Mouse (Mus musculus) lung, postnatal 4 days (tissue): ENCODE measurements at regions not wholly inside any gene's neighbourhood (a gene's known extent, or its start where the extent isn't known, plus 50 kb on each side); places are given as distances from the start of the nearest gene placed in this dataset.

ENCODE experiments used
- DNase-seq, 2 experiments: peaks; one replicate each; pipeline ENCODE4 v3.0.0; 2021

- DNase-seq = no peak
Measured at GRCm38 (mm10) chr9:71058655-71059054, 106.6 kb upstream of the Lipc start.

GRCm38 (mm10) chr9:71056836-71057235 lies 104.8 kb upstream of the Lipc start:
- no peak for DNase-seq

- DNase-seq = peak; percentile 45 to 57
Measured at GRCm38 (mm10) chr9:71043899-71044298, 91.9 kb upstream of the Lipc start.

GRCm38 (mm10) chr9:71035286-71035685 lies 83.3 kb upstream of the Lipc start:
- DNase-seq = no peak

- no peak for DNase-seq
Measured at GRCm38 (mm10) chr9:71032156-71032555, 80.1 kb upstream of the Lipc start.

- DNase-seq = no peak
Measured at GRCm38 (mm10) chr9:71030203-71030921, 78.3 kb upstream of the Lipc start.

- DNase-seq = no peak
Measured at GRCm38 (mm10) chr9:71028102-71028501, 76.1 kb upstream of the Lipc start.

- DNase-seq = no peak
Measured at GRCm38 (mm10) chr9:71027626-71028025, 75.6 kb upstream of the Lipc start.

GRCm38 (mm10) chr9:71025196-71025595 lies 73.2 kb upstream of the Lipc start:
- DNase-seq = no peak

- DNase-seq = no peak
Measured at GRCm38 (mm10) chr9:71018206-71018605, 66.2 kb upstream of the Lipc start.

- DNase-seq = no peak
Measured at GRCm38 (mm10) chr9:71017396-71018179, 65.6 kb upstream of the Lipc start.

GRCm38 (mm10) chr9:71015942-71016341 lies 63.9 kb upstream of the Lipc start:
- DNase-seq = no peak

GRCm38 (mm10) chr9:71015400-71015799 lies 63.4 kb upstream of the Lipc start:
- DNase-seq = no peak

- DNase-seq = no peak
Measured at GRCm38 (mm10) chr9:71012399-71012798, 60.4 kb upstream of the Lipc start.

GRCm38 (mm10) chr9:71004631-71005030 lies 52.6 kb upstream of the Lipc start:
- no peak for DNase-seq
